14 mouse cellular contexts compared by ENCODE assay signal in the genomic region with DNA sequence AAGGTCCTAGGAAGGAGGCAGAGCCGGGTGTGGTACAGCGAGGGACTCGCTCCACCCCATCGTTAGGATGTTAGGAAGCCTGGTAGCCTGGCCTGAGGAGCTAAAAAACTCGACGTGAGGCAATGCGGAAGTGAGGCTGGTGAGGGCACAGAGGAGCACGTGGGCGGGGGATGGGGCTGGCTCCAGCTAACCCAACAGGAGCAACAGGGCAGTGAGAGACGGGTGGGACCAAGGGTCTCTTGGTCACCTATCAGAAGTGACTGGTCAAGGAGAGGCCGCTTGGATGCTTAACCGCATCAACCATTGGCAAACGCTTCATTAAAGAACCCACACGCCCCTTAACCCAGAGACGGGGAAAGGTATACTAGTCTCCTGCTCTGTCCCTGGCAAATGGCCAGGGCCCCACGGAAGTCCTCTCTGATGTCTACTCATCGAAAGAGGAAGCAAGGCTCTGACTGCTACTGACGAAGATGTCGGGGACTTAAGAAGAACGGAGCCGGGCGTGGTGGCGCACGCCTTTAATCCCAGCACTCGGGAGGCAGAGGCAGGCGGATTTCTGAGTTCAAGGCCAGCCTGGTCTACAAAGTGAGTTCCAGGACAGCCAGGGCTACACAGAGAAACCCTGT. TPM values are rescaled to one million over a fixed set of nuclear protein-coding genes. Genes with fewer than 3 reads are reported as not detected.
DNase-seq lines count a peak whose midpoint lies in the region; ATAC-seq and TF ChIP-seq lines count a peak whose summit lies in the region.
"Had no signal": no experiment of that assay in that cellular context is flagged by ENCODE, and none has a peak within 500 bp of the region (broad histone marks: within the 10 kb centered on the region; RNA-seq: fewer than 3 reads in every experiment).

No protein-coding gene starts in this region.

- H3K4me2 ChIP-seq in liver, postnatal 0 days (ENCODE audit: low read depth, low read length) = peak overlapping the region; percentile 13; the same call in 1 of the 2 replicates
- no peak overlapping the region for H3K4me2 ChIP-seq in liver, embryonic 11.5 days

- no peak overlapping the region for H3K4me3 ChIP-seq in liver, postnatal 0 days (ENCODE audit: low read depth, low read length)
- no peak overlapping the region for H3K4me3 ChIP-seq in liver, embryonic 11.5 days (ENCODE audit: low read depth, low read length)
- peak overlapping the region; percentile 91 for H3K4me3 ChIP-seq in macrophage (ENCODE audit: inconsistent target)
- H3K4me3 ChIP-seq: erythroblast, embryonic 14.5 days had no signal

- no peaks in the 10 kb centered on the region for H3K27me3 ChIP-seq in liver, postnatal 0 days (ENCODE audit: insufficient read depth, low read length)
- H3K27me3 ChIP-seq in liver, embryonic 11.5 days (replicated peaks; ENCODE audit: control insufficient read depth, insufficient read depth, low read length) = no peaks in the 10 kb centered on the region
- no peaks in the 10 kb centered on the region for H3K27me3 ChIP-seq in splenic B cell, adult 2 months (ENCODE audit: control insufficient read depth, insufficient read depth, low read length, poor library complexity, severe bottlenecking)

- no peak for TF ChIP-seq CTCF in liver, postnatal 0 days (IDR thresholded peaks at IDR 0.05; ENCODE audit: low read depth)

- H3K4me1 ChIP-seq in liver, postnatal 0 days (ENCODE audit: insufficient read depth) = peaks cover 41% of the 10 kb centered on the region
- peaks cover 24% of the 10 kb centered on the region for H3K4me1 ChIP-seq in liver, embryonic 11.5 days (replicated peaks; ENCODE audit: control insufficient read depth, insufficient read depth, low read length)

- peak overlapping the region; percentile 3; the same call in 1 of the 2 replicates for H3K27ac ChIP-seq in liver, postnatal 0 days (ENCODE audit: low read depth)
- H3K27ac ChIP-seq in liver, embryonic 11.5 days (ENCODE audit: low read depth, low read length) = no peak overlapping the region
- H3K27ac ChIP-seq in macrophage = peak overlapping the region; percentile 99
- H3K27ac ChIP-seq: kidney, postnatal 0 days; liver, embryonic 14.5 days had no signal

- H3K9me3 ChIP-seq in liver, postnatal 0 days (ENCODE audit: low read length) = no peaks in the 10 kb centered on the region
- no peaks in the 10 kb centered on the region for H3K9me3 ChIP-seq in liver, embryonic 11.5 days (ENCODE audit: control insufficient read depth, low read length)

- peaks cover 36% of the 10 kb centered on the region for H3K36me3 ChIP-seq in liver, postnatal 0 days (replicated peaks; ENCODE audit: insufficient read depth, low read length)
- peaks cover 3% of the 10 kb centered on the region; the same call in 1 of the 2 replicates for H3K36me3 ChIP-seq in liver, embryonic 11.5 days (ENCODE audit: control insufficient read depth, insufficient read depth, low read length)
- H3K36me3 ChIP-seq in macrophage (ENCODE audit: inconsistent target) = peaks cover 43% of the 10 kb centered on the region
- H3K36me3 ChIP-seq in splenic B cell, adult 2 months (ENCODE audit: control insufficient read depth, insufficient read depth, low read length, poor library complexity, severe bottlenecking) = peaks cover 14% of the 10 kb centered on the region

- peaks cover 76% of the 10 kb centered on the region for H3K79me2 ChIP-seq in macrophage (ENCODE audit: inconsistent target)

- no peak for TF ChIP-seq EP300 in liver, postnatal 0 days (IDR thresholded peaks at IDR 0.05; ENCODE audit: low read depth)

- DNase-seq in adrenal gland, adult 2 months = peak; percentile 19
- no peak for DNase-seq in adrenal gland, adult 8-10 months
- DNase-seq in liver, postnatal 0 days = peak; percentile 48
- DNase-seq in liver, embryonic 11.5 days (ENCODE audit: low spot score) = no peak
- peak; percentile 93 for DNase-seq in splenic B cell, adult 2 months (ENCODE audit: low read depth, low spot score)
- DNase-seq in left cerebral cortex, adult 8-10 months (ENCODE audit: low spot score in 2 of 2) = no peak
- DNase-seq in MN1 (ENCODE audit: low spot score) = no peak
- DNase-seq: cerebellum, postnatal 36 days; thymus, adult 2 months had no signal

- ATAC-seq in liver, postnatal 0 days = 0 out of 2 replicates have a peak, but pooled peaks have one; percentile 6
- ATAC-seq in liver, embryonic 11.5 days (replicated peaks; ENCODE audit: low FRiP score) = no peak

- H3K9ac ChIP-seq in liver, postnatal 0 days (replicated peaks) = no peak overlapping the region
- H3K9ac ChIP-seq in liver, embryonic 11.5 days (ENCODE audit: low read depth, low read length) = no peak overlapping the region
- H3K9ac ChIP-seq: liver, embryonic 14.5 days had no signal

- WGBS in liver, postnatal 0 days (ENCODE audit: insufficient replicate concordance) = 68% methylated on average over 26 of the region's 26 CpGs
- 75% methylated on average over 26 of the region's 26 CpGs for WGBS in liver, embryonic 11.5 days
- WGBS in macrophage (ENCODE audit: missing documents) = 34% methylated on average over 17 of the region's 26 CpGs

RNA-seq across cellular contexts. Expression of gene Ctsz, which starts 2.6 kb away (rescaled TPM):
- 100 to 1,000 TPM; 189 to 272 TPM for total RNA-seq in adrenal gland, adult 2 months (2021)
- polyA plus RNA-seq in adrenal gland, adult 2 months (2012; rRNA removed) = 221 and 303 TPM in 2 replicates
- total RNA-seq in adrenal gland, adult 8-10 months (2022) = 100 to 1,000 TPM; 162 to 226 (median 178) TPM
- 174 and 178 TPM in 2 replicates for polyA plus RNA-seq in liver, postnatal 0 days (2015; fragmentation: Nextera tagmentation; extraction: Ambion mirVana)
- polyA plus RNA-seq in liver, embryonic 11.5 days (2014; fragmentation: Nextera tagmentation; extraction: Ambion mirVana) = 159 and 162 TPM in 2 replicates
- total RNA-seq in macrophage (2018; cell fraction: chromatin; rRNA removed) = 100 to 1,000 TPM; 207 to 590 (median 358) TPM
- total RNA-seq in macrophage (2018; cell fraction: cytosol; rRNA removed) = 1,000 to 10,000 TPM; 1,634 to 3,370 (median 2,405) TPM
- 1,000 to 10,000 TPM in 25 of 26 experiments, 100 to 1,000 TPM in 1; 541 to 3,148 (median 1,812) TPM for total RNA-seq in macrophage (2018; cell fraction: nucleus; rRNA removed)
- 1,508 to 2,797 TPM (median 2,045 TPM) in 3 replicates for polyA plus RNA-seq in macrophage (2018)
- total RNA-seq in left cerebral cortex, adult 8-10 months (2022) = 100 to 1,000 TPM in 2 of 4 experiments, 10 to 100 TPM in 2; 46.1 to 188 (median 93.9) TPM

RNA-seq across cellular contexts. Expression of gene Tubb1, which starts 14.3 kb away (rescaled TPM):
- total RNA-seq in adrenal gland, adult 2 months (2021) = 1 to 10 TPM in 1 of 2 experiments, under 1 TPM in 1; 0.61 to 1.1 TPM
- 0.28 and 0.66 TPM in 2 replicates for polyA plus RNA-seq in adrenal gland, adult 2 months (2012; rRNA removed)
- 1 to 10 TPM in 1 of 4 experiments, under 1 TPM in 3; 0.28 to 1.1 (median 0.76) TPM for total RNA-seq in adrenal gland, adult 8-10 months (2022)
- polyA plus RNA-seq in liver, postnatal 0 days (2015; fragmentation: Nextera tagmentation; extraction: Ambion mirVana) = 21.4 and 26.4 TPM in 2 replicates
- polyA plus RNA-seq in liver, embryonic 11.5 days (2014; fragmentation: Nextera tagmentation; extraction: Ambion mirVana) = 43.5 and 51.9 TPM in 2 replicates
- total RNA-seq in macrophage (2018; cell fraction: chromatin; rRNA removed) = 1 to 10 TPM in 1 of 26 experiments, under 1 TPM in 6, not detected in 19; 0.47 to 1.1 (median 0.69) TPM
- total RNA-seq in macrophage (2018; cell fraction: cytosol; rRNA removed) = under 1 TPM; 0.09 to 0.90 (median 0.46) TPM
- 1 to 10 TPM in 7 of 26 experiments, under 1 TPM in 14, not detected in 5; 0.40 to 2.1 (median 0.73) TPM for total RNA-seq in macrophage (2018; cell fraction: nucleus; rRNA removed)
- 0.50 to 0.63 TPM in 2 of 3 replicates, not detected in the other for polyA plus RNA-seq in macrophage (2018)
- under 1 TPM in 2 of 4 experiments, not detected in 2; 0.23 to 0.87 TPM for total RNA-seq in left cerebral cortex, adult 8-10 months (2022)
- total RNA-seq: left cerebral cortex, postnatal 10 days had no signal

RNA-seq across cellular contexts. Expression of gene Nelfcd, which starts 20.6 kb away (rescaled TPM):
- 10 to 100 TPM; 48.8 to 58.7 TPM for total RNA-seq in adrenal gland, adult 2 months (2021)
- polyA plus RNA-seq in adrenal gland, adult 2 months (2012; rRNA removed) = 74.1 and 81.2 TPM in 2 replicates
- total RNA-seq in adrenal gland, adult 8-10 months (2022) = 10 to 100 TPM; 63.0 to 72.5 (median 65.3) TPM
- 34.5 and 38.8 TPM in 2 replicates for polyA plus RNA-seq in liver, postnatal 0 days (2015; fragmentation: Nextera tagmentation; extraction: Ambion mirVana)
- 117 and 125 TPM in 2 replicates for polyA plus RNA-seq in liver, embryonic 11.5 days (2014; fragmentation: Nextera tagmentation; extraction: Ambion mirVana)
- 10 to 100 TPM; 10.1 to 69.1 (median 38.7) TPM for total RNA-seq in macrophage (2018; cell fraction: chromatin; rRNA removed)
- total RNA-seq in macrophage (2018; cell fraction: cytosol; rRNA removed) = 10 to 100 TPM in 23 of 26 experiments, 1 to 10 TPM in 3; 7.9 to 15.8 (median 12.6) TPM
- 10 to 100 TPM in 21 of 26 experiments, 1 to 10 TPM in 5; 5.3 to 42.4 (median 17.5) TPM for total RNA-seq in macrophage (2018; cell fraction: nucleus; rRNA removed)
- polyA plus RNA-seq in macrophage (2018) = 7.5 to 17.9 TPM (median 16.7 TPM) in 3 replicates
- total RNA-seq in left cerebral cortex, adult 8-10 months (2022) = 10 to 100 TPM; 50.1 to 55.5 (median 53.0) TPM

RNA-seq across cellular contexts. Expression of gene Atp5e, which starts 27.7 kb away (rescaled TPM):
- 100 to 1,000 TPM; 289 to 654 TPM for total RNA-seq in adrenal gland, adult 2 months (2021)
- polyA plus RNA-seq in adrenal gland, adult 2 months (2012; rRNA removed) = 402 and 484 TPM in 2 replicates
- 100 to 1,000 TPM; 372 to 569 (median 481) TPM for total RNA-seq in adrenal gland, adult 8-10 months (2022)
- 528 and 545 TPM in 2 replicates for polyA plus RNA-seq in liver, postnatal 0 days (2015; fragmentation: Nextera tagmentation; extraction: Ambion mirVana)
- polyA plus RNA-seq in liver, embryonic 11.5 days (2014; fragmentation: Nextera tagmentation; extraction: Ambion mirVana) = 597 and 634 TPM in 2 replicates
- 10 to 100 TPM in 17 of 26 experiments, 1 to 10 TPM in 9; 3.3 to 67.2 (median 12.4) TPM for total RNA-seq in macrophage (2018; cell fraction: chromatin; rRNA removed)
- total RNA-seq in macrophage (2018; cell fraction: cytosol; rRNA removed) = 100 to 1,000 TPM; 291 to 451 (median 384) TPM
- total RNA-seq in macrophage (2018; cell fraction: nucleus; rRNA removed) = 100 to 1,000 TPM in 1 of 26 experiments, 10 to 100 TPM in 25; 19.0 to 103 (median 51.4) TPM
- polyA plus RNA-seq in macrophage (2018) = 62.0 to 577 TPM (median 488 TPM) in 3 replicates
- total RNA-seq in left cerebral cortex, adult 8-10 months (2022) = 100 to 1,000 TPM; 263 to 320 (median 287) TPM

RNA-seq across cellular contexts. Expression of gene Prelid3b, which starts 36.7 kb away (rescaled TPM):
- 100 to 1,000 TPM; 120 to 137 TPM for total RNA-seq in adrenal gland, adult 2 months (2021)
- 33.9 and 39.0 TPM in 2 replicates for polyA plus RNA-seq in adrenal gland, adult 2 months (2012; rRNA removed)
- 100 to 1,000 TPM in 2 of 4 experiments, 10 to 100 TPM in 2; 86.1 to 126 (median 107) TPM for total RNA-seq in adrenal gland, adult 8-10 months (2022)
- 68.6 and 72.3 TPM in 2 replicates for polyA plus RNA-seq in liver, postnatal 0 days (2015; fragmentation: Nextera tagmentation; extraction: Ambion mirVana)
- 156 and 162 TPM in 2 replicates for polyA plus RNA-seq in liver, embryonic 11.5 days (2014; fragmentation: Nextera tagmentation; extraction: Ambion mirVana)
- 10 to 100 TPM; 17.7 to 49.5 (median 34.4) TPM for total RNA-seq in macrophage (2018; cell fraction: chromatin; rRNA removed)
- 10 to 100 TPM; 43.7 to 70.0 (median 55.6) TPM for total RNA-seq in macrophage (2018; cell fraction: cytosol; rRNA removed)
- total RNA-seq in macrophage (2018; cell fraction: nucleus; rRNA removed) = 10 to 100 TPM; 23.5 to 49.1 (median 33.6) TPM
- 44.0 to 102 TPM (median 81.1 TPM) in 3 replicates for polyA plus RNA-seq in macrophage (2018)
- total RNA-seq in left cerebral cortex, adult 8-10 months (2022) = 10 to 100 TPM; 48.1 to 58.5 (median 53.5) TPM

Comparison
In these comparisons a context has a peak if more than half of its experiments do, and no peak if none do; other contexts are left out.
1. DNase-seq: peak in adrenal gland, adult 2 months (single experiment), liver, postnatal 0 days (single experiment) and splenic B cell, adult 2 months (single experiment); none in adrenal gland, adult 8-10 months (single experiment), liver, embryonic 11.5 days (single experiment), left cerebral cortex, adult 8-10 months (0 of 2) and MN1 (single experiment).
2. RNA of gene Tubb1, which starts 14.3 kb away (polyA plus RNA-seq): 43.5 to 51.9 TPM in liver, embryonic 11.5 days and 21.4 to 26.4 TPM in liver, postnatal 0 days; 0.28 to 0.66 TPM in adrenal gland, adult 2 months and 0.50 to 0.63 TPM in macrophage; every median in the first group is over 10 times any median in the second.